Mouse (Mus musculus) induced T-regulatory cell, adult 2 months (primary cell): ENCODE data around the gene Hcfc2.

Experiments
- DNase-seq: peaks from one replicate; pipeline ENCODE4 v3.0.0-alpha.2; 2012; ENCODE audit warnings: low read depth

The Hcfc2 gene

GRCm38 (mm10) chr10:82741354-82741753, 45.4 kb downstream of the Hcfc2 start:
- no peak for DNase-seq

- no peak for DNase-seq
Measured at GRCm38 (mm10) chr10:82741876-82742275, 45.9 kb downstream of the Hcfc2 start.

- no peak for DNase-seq
Measured at GRCm38 (mm10) chr10:82742578-82742977, 46.6 kb downstream of the Hcfc2 start.

GRCm38 (mm10) chr10:82744296-82744695, 48.3 kb downstream of the Hcfc2 start:
- DNase-seq = no peak

GRCm38 (mm10) chr10:82745301-82745700, 49.3 kb downstream of the Hcfc2 start:
- no peak for DNase-seq

GRCm38 (mm10) chr10:82746988-82747850, 51.3 kb downstream of the Hcfc2 start:
- DNase-seq = no peak

- no peak for DNase-seq
Measured at GRCm38 (mm10) chr10:82750778-82751177, 54.8 kb downstream of the Hcfc2 start.

GRCm38 (mm10) chr10:82752921-82753320, 57.0 kb downstream of the Hcfc2 start:
- no peak for DNase-seq

- no peak for DNase-seq
Measured at GRCm38 (mm10) chr10:82754642-82755041, 58.7 kb downstream of the Hcfc2 start.

GRCm38 (mm10) chr10:82755213-82755890, 59.4 kb downstream of the Hcfc2 start:
- DNase-seq = no peak

GRCm38 (mm10) chr10:82756466-82756865, 60.5 kb downstream of the Hcfc2 start:
- no peak for DNase-seq

GRCm38 (mm10) chr10:82757341-82757740, 61.4 kb downstream of the Hcfc2 start:
- DNase-seq = no peak

- DNase-seq = no peak
Measured at GRCm38 (mm10) chr10:82758368-82758767, 62.4 kb downstream of the Hcfc2 start.

- DNase-seq = no peak
Measured at GRCm38 (mm10) chr10:82758878-82759277, 62.9 kb downstream of the Hcfc2 start.

GRCm38 (mm10) chr10:82759706-82760105, 63.7 kb downstream of the Hcfc2 start:
- DNase-seq = no peak

- no peak for DNase-seq
Measured at GRCm38 (mm10) chr10:82761037-82761811, 65.3 kb downstream of the Hcfc2 start.

- peak; percentile 49 for DNase-seq
Measured at GRCm38 (mm10) chr10:82762756-82763681, 67.1 kb downstream of the Hcfc2 start.

- peak; percentile 97 for DNase-seq
Measured at GRCm38 (mm10) chr10:82763840-82764631, 68.1 kb downstream of the Hcfc2 start, which contains the start of gene Nfyb. Gene Nfyb (minus strand): TSS chr10:82764144.

- DNase-seq = no peak
Measured at GRCm38 (mm10) chr10:82768901-82769300, 72.9 kb downstream of the Hcfc2 start.

- no peak for DNase-seq
Measured at GRCm38 (mm10) chr10:82770713-82771112, 74.8 kb downstream of the Hcfc2 start.
